Mouse (Mus musculus) lung, postnatal 14 days (tissue): ENCODE measurements around the gene Slc45a3.

Source experiments
- DNase-seq: peaks from one replicate; pipeline ENCODE4 v3.0.0; 2021

The Slc45a3 gene

DNA sequence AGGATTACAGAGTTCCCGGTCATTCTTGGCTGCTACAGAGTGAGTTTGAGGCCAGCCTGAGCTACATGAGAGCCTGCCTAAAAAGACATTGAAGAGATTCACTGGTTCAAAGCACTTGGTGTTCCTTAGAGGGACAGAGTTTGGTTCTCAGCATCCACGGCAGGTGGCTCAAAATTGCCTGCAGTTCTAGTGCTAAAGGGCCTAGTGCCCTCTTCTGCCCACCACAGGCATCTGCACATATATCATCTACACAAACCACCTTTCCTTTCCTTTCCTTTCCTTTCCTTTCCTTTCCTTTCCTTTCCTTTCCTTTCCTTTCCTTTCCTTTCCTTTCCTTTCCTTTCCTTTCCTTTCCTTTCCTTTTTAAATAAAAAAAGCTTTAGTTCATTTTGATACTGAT, 67.8 kb downstream of the Slc45a3 start:
- no peak for DNase-seq

DNA sequence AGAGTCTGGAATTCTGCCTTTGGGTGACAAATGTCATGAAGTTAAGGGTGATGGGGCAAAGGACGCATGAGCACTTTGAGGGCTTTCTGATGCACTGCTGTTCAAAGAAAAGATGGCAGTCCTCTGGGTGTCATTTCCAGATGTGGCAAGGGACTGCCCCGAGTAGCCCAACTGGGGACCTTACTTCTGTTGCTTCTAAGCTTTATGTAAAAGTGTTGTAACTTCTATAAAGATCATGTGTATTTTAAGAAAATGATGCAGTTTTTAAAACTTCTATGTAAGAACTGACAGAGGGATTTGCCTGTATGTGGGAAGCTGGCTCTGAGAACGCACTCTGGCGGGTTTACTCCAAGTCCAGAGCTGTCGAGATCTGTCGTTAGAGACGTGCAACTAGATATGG, 69.4 kb downstream of the Slc45a3 start:
- DNase-seq, result no peak
